Mouse (Mus musculus): ENCODE data around the gene Gm10134.
"Not testable (repeated sequence)": the region's sequence is repeated elsewhere in the genome, so short reads cannot be mapped to it uniquely, and the experiment has no call there.

The Gm10134 gene

GRCm38 (mm10) chr2:28504676-28505075, 1.2 kb upstream of the Gm10134 start:
- no peak for DNase-seq (ENCODE audit: low spot score)

GRCm38 (mm10) chr2:28506291-28506690, 396 bp downstream of the Gm10134 start:
- DNase-seq (ENCODE audit: low spot score): no peak

- DNase-seq (ENCODE audit: low spot score): not testable (repeated sequence)
Observed at GRCm38 (mm10) chr2:28511600-28511999, 5.7 kb downstream of the Gm10134 start.

DNA sequence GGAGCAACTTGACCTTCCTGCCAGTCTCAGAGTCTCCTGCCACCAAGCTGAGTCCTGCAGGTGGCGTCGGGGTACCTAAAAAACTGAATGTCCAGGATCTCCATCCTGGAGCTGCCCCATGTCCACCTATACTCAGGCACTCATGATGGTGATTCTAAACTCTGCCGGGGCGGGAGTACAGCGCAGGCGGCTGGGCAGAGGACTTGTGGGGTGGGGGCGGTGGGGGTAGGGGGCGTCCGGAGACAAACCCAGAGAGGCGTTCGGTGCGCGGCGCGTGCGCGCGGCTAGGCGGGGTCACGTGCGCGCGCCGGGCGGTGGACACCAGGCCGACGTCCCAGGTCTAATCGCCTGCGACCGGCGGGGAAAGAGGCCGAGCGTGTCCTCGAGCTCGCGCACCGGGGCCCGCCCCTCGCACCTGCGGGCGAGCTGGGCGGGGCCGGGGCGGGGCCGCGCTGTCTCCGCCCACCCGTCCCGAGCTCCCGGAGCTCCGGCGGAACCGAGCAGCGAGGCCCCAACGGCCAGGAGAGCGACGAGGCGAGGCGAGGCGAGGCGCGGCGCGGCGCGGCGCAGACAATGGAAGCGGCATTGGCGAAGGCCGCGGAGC, 7.0 kb downstream of the Gm10134 start, which contains the start of gene Ralgds:
Gene Ralgds (plus strand): TSS at position 328 of the 604 bp plus-strand sequence.
- no peak for DNase-seq (ENCODE audit: low spot score)

- no peak for DNase-seq (ENCODE audit: low spot score)
Observed at GRCm38 (mm10) chr2:28513431-28514370, 7.8 kb downstream of the Gm10134 start.

DNA sequence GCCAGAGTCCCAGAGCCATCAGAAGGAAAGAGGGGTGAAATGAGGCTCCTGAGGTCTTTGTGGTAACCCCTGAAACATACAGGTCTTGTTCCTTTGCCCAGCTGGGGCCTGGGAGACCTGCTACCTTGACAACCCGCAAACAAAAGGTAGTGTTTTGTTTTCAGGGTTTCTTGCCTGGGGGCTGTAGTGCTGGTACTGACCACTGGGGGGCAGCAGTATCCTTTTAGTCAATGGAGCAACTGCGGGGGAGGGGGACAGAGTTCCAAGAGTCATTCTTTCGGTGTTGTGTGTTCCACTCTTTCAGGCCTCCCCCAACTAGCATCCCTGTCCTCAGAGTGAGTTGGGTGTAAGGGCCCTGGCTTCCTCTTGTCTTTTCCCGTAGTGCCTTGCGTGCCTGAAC, 8.6 kb downstream of the Gm10134 start:
- peak; percentile 79 for DNase-seq (ENCODE audit: low spot score)

DNA sequence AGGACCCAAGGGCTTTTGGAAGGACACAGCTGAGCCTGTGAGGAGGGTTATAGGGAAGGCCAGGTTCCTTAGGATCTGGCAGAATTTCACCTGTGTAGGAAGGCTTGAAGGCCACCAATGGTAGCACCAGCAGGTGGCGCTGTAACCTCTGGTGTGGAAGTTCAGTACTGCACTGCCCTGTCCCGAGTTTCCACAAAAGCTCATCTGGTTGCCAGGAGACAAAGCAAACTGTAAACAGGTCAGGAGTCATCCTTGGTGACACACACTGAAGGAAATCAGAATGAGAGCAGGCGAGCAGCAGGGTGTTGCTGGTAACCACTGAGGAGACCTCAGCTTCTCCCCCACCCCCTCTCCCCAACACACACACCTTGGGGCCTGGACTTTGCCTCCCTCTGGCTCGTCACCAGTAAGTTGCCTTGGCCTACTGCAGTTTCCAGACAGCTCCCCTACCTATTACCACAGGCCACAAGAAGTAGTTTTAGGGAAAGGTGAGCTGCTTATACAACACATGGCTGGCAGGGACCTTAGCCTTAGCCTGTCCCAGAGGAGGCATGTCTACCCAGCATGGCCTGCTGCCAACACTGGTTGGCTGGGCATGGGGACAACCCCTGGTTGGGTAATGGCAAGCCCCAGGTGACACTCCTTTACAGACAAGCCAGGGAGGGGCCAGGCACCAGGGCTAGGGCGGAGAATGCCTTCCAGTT, 11.5 kb downstream of the Gm10134 start:
- DNase-seq (ENCODE audit: low spot score): peak; percentile 96

DNA sequence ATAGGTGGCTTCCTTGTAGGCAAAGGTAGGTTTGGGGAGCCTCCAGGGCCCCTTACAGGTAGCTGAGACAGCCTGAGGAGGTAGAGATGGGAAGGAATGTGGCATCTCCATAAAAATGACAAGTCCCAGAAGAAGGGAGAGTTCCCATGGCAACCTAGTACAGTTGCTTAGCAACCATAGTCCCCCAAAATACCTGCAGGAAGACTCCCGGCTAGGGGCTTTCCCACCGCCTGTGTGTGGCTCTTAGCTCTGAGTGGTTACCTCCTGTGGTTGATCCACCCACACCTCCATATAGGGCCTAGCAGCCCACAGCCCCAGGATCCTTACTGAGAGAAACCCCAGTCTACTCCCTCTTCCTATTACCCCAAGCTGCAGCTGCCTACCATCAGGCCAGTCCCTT, 12.3 kb downstream of the Gm10134 start:
- DNase-seq (ENCODE audit: low spot score): no peak

- no peak for DNase-seq (ENCODE audit: low spot score)
Observed at GRCm38 (mm10) chr2:28520581-28520980, 14.7 kb downstream of the Gm10134 start.

DNA sequence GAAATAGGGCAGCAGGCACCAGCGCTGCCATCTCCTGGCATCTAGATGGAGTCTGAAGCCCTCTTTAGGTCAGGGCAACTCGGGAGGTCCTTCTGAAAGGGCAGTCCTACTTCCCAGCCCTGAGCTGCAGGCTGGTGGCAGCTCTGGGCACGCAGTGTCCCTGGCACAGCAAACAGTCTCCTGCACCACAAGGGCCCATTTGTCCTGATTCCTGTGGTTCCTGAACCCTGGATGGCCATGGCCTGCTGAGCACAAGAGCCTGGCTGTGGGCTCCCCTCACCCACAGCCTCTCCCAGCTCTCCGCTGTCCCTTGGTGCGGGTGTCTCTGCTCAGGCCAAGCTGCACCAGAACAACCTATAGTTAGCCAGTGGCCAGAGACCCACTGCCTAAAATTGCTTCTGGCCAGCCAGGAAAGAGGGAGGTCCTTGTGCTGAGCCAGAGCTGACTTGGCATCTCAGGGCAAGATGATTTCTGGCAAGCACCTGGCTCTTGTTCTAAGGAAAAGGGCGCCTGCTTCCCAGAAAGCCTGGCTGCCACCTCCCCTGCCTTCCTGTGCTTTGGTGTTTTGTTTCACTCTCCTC, 15.8 kb downstream of the Gm10134 start:
- peak; percentile 70 for DNase-seq (ENCODE audit: low spot score)

GRCm38 (mm10) chr2:28522166-28522565, 16.3 kb downstream of the Gm10134 start:
- no peak for DNase-seq (ENCODE audit: low spot score)

- peak; percentile 97 for DNase-seq (ENCODE audit: low spot score)
Observed at GRCm38 (mm10) chr2:28523643-28524117, 17.8 kb downstream of the Gm10134 start.

DNA sequence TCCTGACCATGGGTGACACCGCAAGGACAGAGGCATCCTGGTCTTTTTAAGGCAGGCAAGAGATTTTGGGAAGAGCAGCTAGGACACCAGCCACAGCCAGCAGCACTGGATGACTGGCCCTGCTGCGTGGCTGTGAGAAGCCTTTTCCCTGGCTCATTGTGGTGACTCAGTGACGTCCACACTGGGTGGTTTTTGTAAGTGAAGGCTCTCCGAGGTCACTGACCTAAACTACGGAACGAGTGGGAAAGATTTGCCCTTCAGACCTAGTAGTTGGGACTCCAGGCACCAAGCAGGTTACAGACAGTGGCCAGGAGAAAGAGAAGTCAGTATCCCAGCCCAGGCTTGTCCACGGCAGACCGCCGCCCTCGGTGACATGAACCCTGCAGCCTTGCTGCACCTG, 18.5 kb downstream of the Gm10134 start:
- peak; percentile 41 for DNase-seq (ENCODE audit: low spot score)

- peak; percentile 86 for DNase-seq (ENCODE audit: low spot score)
Observed at GRCm38 (mm10) chr2:28525219-28525942, 19.5 kb downstream of the Gm10134 start.

- DNase-seq (ENCODE audit: low spot score): peak; percentile 53
Observed at GRCm38 (mm10) chr2:28525943-28526876, 20.3 kb downstream of the Gm10134 start.

DNA sequence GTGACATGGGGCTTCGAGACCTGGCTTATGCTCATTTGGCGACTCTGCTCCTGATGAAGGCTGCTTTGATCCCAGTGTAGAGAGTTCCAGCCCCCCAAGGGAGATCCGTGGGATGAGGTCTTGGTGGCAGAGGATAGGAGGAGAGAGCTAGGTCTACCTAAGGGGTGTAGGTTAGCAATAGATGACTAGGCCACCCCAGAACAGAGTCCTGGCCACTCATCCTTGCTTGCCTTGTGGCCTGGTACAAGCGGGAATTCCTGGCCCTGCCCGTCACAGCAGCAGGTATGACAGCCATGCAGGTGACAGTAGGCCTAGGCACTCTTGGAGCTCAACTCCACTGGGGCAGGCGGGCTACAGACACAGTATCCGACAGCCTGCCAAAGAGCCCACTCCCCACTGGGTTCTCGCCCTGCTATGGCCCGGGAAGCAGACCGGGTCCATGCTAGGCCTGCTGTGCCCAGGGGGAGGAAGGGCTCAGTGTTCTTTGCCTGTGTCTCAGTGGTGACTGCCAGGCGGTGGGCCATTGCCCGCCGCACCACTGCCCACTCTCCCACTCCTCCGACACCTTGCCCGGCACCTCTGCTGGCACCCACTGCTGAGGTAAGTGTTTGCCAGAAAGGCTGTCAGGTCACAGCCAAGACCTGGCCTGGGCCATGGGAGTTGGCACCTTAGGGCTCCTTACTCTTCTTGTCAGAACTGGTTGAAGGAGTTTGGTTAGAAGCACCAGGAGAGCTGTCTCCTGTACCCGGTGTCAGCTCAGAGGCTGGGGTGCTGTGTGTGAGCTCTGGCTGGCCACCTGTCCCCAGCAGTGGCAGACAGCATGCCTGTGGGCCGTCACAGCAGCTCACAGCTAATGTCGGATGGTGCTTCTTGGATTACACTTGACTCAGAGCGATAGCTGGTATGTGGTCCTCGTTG, 21.8 kb downstream of the Gm10134 start:
- no peak for DNase-seq (ENCODE audit: low spot score)

DNA sequence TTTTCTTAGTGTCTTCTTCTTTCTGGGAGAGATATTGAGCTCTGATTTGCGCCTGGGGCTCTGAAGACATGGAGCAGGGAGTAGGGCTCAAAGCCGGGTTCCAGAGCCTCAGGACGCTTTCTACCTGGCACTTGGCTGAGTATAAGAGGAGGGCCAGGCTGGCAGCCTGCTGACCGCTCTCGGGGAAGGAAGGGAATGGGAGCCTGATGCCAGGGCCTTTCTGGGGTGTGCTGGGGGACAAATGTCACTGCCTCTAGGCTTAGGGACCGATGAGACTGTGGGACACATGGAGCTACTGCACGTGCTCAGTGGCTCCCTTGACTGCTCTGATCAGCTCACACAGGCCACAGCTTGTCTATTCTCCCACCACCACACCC, 22.4 kb downstream of the Gm10134 start:
- no peak for DNase-seq (ENCODE audit: low spot score)

DNA sequence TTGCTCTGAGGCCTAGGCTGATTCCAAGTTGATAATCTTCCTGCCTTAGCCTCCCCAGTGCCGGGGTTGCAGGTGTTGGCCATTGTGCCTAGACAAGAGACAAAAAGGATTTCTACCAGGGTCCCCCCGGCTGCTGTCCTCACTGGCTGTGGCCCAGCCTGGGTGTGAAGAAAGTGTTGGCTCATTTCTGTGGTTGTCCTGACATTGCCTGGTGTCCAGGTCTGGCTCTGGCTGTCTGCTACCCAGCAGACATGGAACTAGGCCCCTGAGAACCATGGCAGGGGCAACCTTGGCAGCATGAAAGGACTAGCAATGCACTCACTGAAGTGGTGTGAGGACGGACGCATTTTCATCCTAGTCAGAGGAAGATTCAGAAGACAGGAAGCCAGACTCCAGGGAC, 24.0 kb downstream of the Gm10134 start:
- DNase-seq (ENCODE audit: low spot score): peak; percentile 35

DNA sequence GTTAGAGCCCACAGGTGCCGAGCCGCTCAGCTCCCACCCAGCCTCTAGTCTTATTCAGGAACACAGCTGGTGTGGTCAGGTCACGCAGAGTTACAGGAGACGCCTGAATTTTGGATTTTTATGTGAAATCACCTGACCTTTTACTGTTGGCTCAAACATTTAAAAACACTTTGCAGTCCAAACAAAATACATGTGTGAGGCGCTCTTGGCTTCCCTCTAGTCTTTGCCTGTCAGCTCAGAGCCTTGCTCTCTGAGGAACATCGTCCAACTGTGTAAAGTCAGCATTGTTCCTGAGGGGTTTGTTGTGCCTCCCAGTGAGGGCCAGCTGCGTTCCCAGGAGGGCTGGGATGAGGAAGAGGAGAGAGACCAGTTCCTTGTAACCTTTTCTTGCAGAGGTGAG, 24.4 kb downstream of the Gm10134 start:
- DNase-seq (ENCODE audit: low spot score): peak; percentile 84
